Mouse (Mus musculus): ENCODE results near the gene Gtf2ird2. TPM values are rescaled to one million over a fixed set of nuclear protein-coding genes. Genes with fewer than 3 reads are reported as not detected.

Gene Gtf2ird2
- polyA plus RNA-seq, 1 experiment from 2014 or later = 6.9 TPM

DNA sequence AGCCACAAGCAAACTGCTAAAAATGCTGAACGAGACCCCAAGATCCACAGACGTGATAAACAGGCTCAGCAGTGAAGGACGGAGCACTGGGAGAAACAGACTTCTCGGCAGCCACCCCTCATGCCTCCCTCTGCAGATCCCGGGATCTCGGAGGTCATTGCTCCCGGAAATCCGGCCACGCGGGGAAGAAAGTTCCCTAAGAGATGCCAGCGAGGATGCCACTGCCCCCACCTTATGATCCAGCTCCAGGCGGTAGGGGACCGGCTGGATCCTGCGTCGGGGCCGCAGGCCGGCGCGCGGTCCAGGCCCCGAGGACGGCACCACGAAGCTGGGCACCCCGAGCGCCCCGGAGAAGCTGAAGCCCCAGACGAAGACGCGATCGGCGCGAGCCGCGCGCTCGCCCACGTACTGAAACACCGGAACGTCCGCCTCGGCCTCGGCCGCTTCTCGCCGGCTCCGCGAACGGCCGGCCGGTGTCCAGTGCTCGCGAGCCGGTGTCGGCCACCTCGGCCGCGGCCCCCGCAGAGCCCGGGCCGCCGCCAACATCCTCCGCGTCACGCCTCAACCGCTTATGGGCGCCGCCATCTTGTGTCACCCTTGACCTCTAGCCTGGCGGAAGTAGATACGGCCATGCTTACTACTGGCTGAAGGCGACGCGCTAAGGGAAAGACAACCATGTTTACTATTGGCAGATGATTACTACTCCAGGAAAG, 7.5 kb upstream of the Gtf2ird2 start, which contains the start of gene Rcc1l:
Gene Rcc1l, minus strand, starts transcription at position 606 of the 713 bp plus-strand sequence.
- Histone ChIP-seq H3K36me3 (ENCODE audit: control insufficient read depth, insufficient read depth, low read length) (no peaks in the 10 kb centered on the region; the same call in 1 of the 2 replicates), H3K4me2 (ENCODE audit: low read depth) (peak within 1 kb of the TSS; percentile 85), H3K9me3 (ENCODE audit: control insufficient read depth, low read length) (no peaks in the 10 kb centered on the region), H3K4me1 (ENCODE audit: control insufficient read depth, insufficient read depth, low read length) (peaks cover 11% of the 10 kb centered on the region), H3K27ac (ENCODE audit: low read depth, low read length) (0 out of 2 replicates have a peak within 1 kb of the TSS, but pooled peaks have one; percentile 27), H3K27me3 (ENCODE audit: control insufficient read depth, insufficient read depth, low read length) (no peaks in the 10 kb centered on the region), H3K9ac (ENCODE audit: low read length) (peak within 1 kb of the TSS; percentile 76), H3K4me3 (ENCODE audit: low read depth, low read length) (peak within 1 kb of the TSS; percentile 98)
- DNase-seq (ENCODE audit: low spot score) (peak; percentile 86), ATAC-seq (ENCODE audit: insufficient read depth, low FRiP score, low TSS enrichment) (peak; percentile 86)
- WGBS = under 1% methylated on average over 72 of the region's 72 CpGs

DNA sequence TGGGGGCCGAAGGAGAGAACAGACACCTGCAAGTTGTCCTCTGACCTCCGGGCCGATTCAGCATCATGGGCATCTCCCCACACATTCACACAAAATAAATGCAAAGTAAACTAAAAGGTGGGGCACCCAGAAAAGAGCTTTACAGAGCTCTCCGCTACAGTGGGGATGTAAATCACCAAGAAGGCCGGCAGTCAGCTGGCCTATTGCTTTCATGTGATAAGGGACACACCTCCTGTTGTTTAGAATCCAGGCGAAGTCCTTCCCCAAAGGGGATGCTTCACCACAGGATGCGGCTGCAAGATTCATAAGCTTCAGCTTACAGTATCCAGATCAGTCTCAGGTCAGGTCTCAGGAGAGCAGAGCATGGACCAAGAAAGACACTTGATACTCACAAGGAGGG, 5.3 kb upstream of the Gtf2ird2 start:
- H3K9me3 ChIP-seq (ENCODE audit: control insufficient read depth, low read length) = no peaks in the 10 kb centered on the region
- no peak for DNase-seq (ENCODE audit: low spot score)
- 78% methylated on average over 7 of the region's 7 CpGs for WGBS
- no peaks in the 10 kb centered on the region; the same call in 1 of the 2 replicates for H3K36me3 ChIP-seq (ENCODE audit: control insufficient read depth, insufficient read depth, low read length)
- H3K27me3 ChIP-seq (ENCODE audit: control insufficient read depth, insufficient read depth, low read length) = no peaks in the 10 kb centered on the region
- H3K9ac ChIP-seq (ENCODE audit: low read length) = no peak overlapping the region
- no peak overlapping the region for H3K27ac ChIP-seq (ENCODE audit: low read depth, low read length)
- no peak for ATAC-seq (ENCODE audit: insufficient read depth, low FRiP score, low TSS enrichment)
- peaks cover 20% of the 10 kb centered on the region for H3K4me1 ChIP-seq (ENCODE audit: control insufficient read depth, insufficient read depth, low read length)
- H3K4me2 ChIP-seq (ENCODE audit: low read depth) = no peak overlapping the region
- H3K4me3 ChIP-seq (ENCODE audit: low read depth, low read length) = no peak overlapping the region

- Histone ChIP-seq H3K27ac (ENCODE audit: low read depth, low read length) (no peak overlapping the region), H3K9me3 (ENCODE audit: control insufficient read depth, low read length) (no peaks in the 10 kb centered on the region), H3K27me3 (ENCODE audit: control insufficient read depth, insufficient read depth, low read length) (no peaks in the 10 kb centered on the region), H3K4me1 (ENCODE audit: control insufficient read depth, insufficient read depth, low read length) (peaks cover 21% of the 10 kb centered on the region), H3K4me3 (ENCODE audit: low read depth, low read length) (no peak overlapping the region), H3K36me3 (ENCODE audit: control insufficient read depth, insufficient read depth, low read length) (no peaks in the 10 kb centered on the region), H3K4me2 (ENCODE audit: low read depth) (no peak overlapping the region), H3K9ac (ENCODE audit: low read length) (no peak overlapping the region)
- DNase-seq (ENCODE audit: low spot score) (peak; percentile 84), ATAC-seq (ENCODE audit: insufficient read depth, low FRiP score, low TSS enrichment) (no peak)
- WGBS = 28% methylated on average over 7 of the region's 7 CpGs
These were observed 3.9 kb upstream of the Gtf2ird2 start for GRCm38 (mm10) chr5:134179871-134180270.

DNA sequence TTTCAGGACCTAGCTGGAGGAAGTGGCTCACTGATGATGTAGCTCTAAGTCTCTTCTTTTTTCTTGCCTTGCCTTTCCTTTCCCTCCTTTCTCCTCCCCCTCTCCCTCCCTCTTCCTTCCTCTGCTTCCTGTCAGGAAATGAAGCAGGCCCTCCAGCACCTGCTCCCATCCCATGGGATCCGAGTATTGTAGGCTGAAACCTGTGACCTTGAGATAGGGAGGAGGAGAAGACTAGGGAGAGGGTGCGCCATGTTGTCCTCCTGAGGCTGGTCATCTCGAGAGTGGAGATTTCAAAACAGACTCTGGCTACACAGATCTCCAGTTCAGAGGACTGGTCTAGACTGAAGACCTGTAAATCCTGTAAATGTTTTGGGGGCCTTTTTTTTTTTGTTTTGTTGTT, 1.6 kb upstream of the Gtf2ird2 start:
- no peaks in the 10 kb centered on the region for H3K27me3 ChIP-seq (ENCODE audit: control insufficient read depth, insufficient read depth, low read length)
- no peaks in the 10 kb centered on the region for H3K9me3 ChIP-seq (ENCODE audit: control insufficient read depth, low read length)
- H3K36me3 ChIP-seq (ENCODE audit: control insufficient read depth, insufficient read depth, low read length) = no peaks in the 10 kb centered on the region
- 53% methylated on average over 3 of the region's 3 CpGs for WGBS
- no peak overlapping the region for H3K4me2 ChIP-seq (ENCODE audit: low read depth)
- no peak overlapping the region for H3K4me3 ChIP-seq (ENCODE audit: low read depth, low read length)
- H3K27ac ChIP-seq (ENCODE audit: low read depth, low read length) = no peak overlapping the region
- ATAC-seq (ENCODE audit: insufficient read depth, low FRiP score, low TSS enrichment) (no peak), DNase-seq (ENCODE audit: low spot score) (no peak)
- H3K4me1 ChIP-seq (ENCODE audit: control insufficient read depth, insufficient read depth, low read length) = peaks cover 12% of the 10 kb centered on the region
- no peak overlapping the region for H3K9ac ChIP-seq (ENCODE audit: low read length)

- H3K27ac ChIP-seq (ENCODE audit: low read depth, low read length) = no peak overlapping the region
- no peak for DNase-seq (ENCODE audit: low spot score)
These were observed 1.1 kb upstream of the Gtf2ird2 start for GRCm38 (mm10) chr5:134182735-134183134.

DNA sequence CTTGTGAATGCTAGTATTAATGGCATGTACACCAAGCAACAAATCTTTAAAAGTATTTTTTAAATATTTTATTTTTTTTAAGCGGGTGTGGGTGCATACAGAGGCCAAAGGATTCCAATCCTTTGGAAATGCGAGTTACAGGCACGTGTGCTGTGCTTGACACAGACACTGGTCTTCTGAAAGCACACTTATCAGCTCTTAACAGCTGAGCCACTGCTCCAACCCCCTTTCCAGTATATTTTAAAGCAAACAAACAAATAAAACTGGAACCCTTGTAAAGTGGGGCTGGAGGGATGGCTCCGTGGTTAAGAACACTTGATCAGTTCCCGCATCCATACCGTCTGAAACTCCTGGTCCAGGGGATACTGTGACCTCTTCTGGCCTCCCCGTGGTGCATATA, 657 bp upstream of the Gtf2ird2 start:
- DNase-seq (ENCODE audit: low spot score) (no peak), ATAC-seq (ENCODE audit: insufficient read depth, low FRiP score, low TSS enrichment) (no peak)
- no peaks in the 10 kb centered on the region for H3K27me3 ChIP-seq (ENCODE audit: control insufficient read depth, insufficient read depth, low read length)
- H3K4me2 ChIP-seq (ENCODE audit: low read depth) = peak overlapping the region; percentile 69
- H3K4me3 ChIP-seq (ENCODE audit: low read depth, low read length) = peak overlapping the region; percentile 76
- peak overlapping the region; percentile 92 for H3K9ac ChIP-seq (ENCODE audit: low read length)
- H3K9me3 ChIP-seq (ENCODE audit: control insufficient read depth, low read length) = no peaks in the 10 kb centered on the region
- H3K27ac ChIP-seq (ENCODE audit: low read depth, low read length) = no peak overlapping the region
- H3K36me3 ChIP-seq (ENCODE audit: control insufficient read depth, insufficient read depth, low read length) = no peaks in the 10 kb centered on the region
- peaks cover 12% of the 10 kb centered on the region for H3K4me1 ChIP-seq (ENCODE audit: control insufficient read depth, insufficient read depth, low read length)
- WGBS = 53% methylated on average over 7 of the region's 7 CpGs

More at GRCm38 (mm10) chr5:134182735-134183134, 1.1 kb upstream of the Gtf2ird2 start:
- peaks cover 12% of the 10 kb centered on the region for H3K4me1 ChIP-seq (ENCODE audit: control insufficient read depth, insufficient read depth, low read length)
- H3K9me3 ChIP-seq (ENCODE audit: control insufficient read depth, low read length) = no peaks in the 10 kb centered on the region
- no peak overlapping the region for H3K9ac ChIP-seq (ENCODE audit: low read length)
- peak overlapping the region; percentile 69 for H3K4me2 ChIP-seq (ENCODE audit: low read depth)
- peak overlapping the region; percentile 76; the same call in 1 of the 2 replicates for H3K4me3 ChIP-seq (ENCODE audit: low read depth, low read length)
- no peak for ATAC-seq (ENCODE audit: insufficient read depth, low FRiP score, low TSS enrichment)
- no peaks in the 10 kb centered on the region for H3K36me3 ChIP-seq (ENCODE audit: control insufficient read depth, insufficient read depth, low read length)
- no peaks in the 10 kb centered on the region for H3K27me3 ChIP-seq (ENCODE audit: control insufficient read depth, insufficient read depth, low read length)
- WGBS = 61% methylated on average over 4 of the region's 4 CpGs

GRCm38 (mm10) chr5:134186059-134186458, 2.2 kb downstream of the Gtf2ird2 start:
- 87% methylated on average over 3 of the region's 3 CpGs for WGBS
- Histone ChIP-seq H3K36me3 (ENCODE audit: control insufficient read depth, insufficient read depth, low read length) (no peaks in the 10 kb centered on the region), H3K4me2 (ENCODE audit: low read depth) (no peak overlapping the region), H3K4me1 (ENCODE audit: control insufficient read depth, insufficient read depth, low read length) (peaks cover 12% of the 10 kb centered on the region), H3K27me3 (ENCODE audit: control insufficient read depth, insufficient read depth, low read length) (no peaks in the 10 kb centered on the region), H3K9ac (ENCODE audit: low read length) (no peak overlapping the region), H3K4me3 (ENCODE audit: low read depth, low read length) (no peak overlapping the region), H3K9me3 (ENCODE audit: control insufficient read depth, low read length) (no peaks in the 10 kb centered on the region), H3K27ac (ENCODE audit: low read depth, low read length) (no peak overlapping the region)
- DNase-seq (ENCODE audit: low spot score) (no peak), ATAC-seq (ENCODE audit: insufficient read depth, low FRiP score, low TSS enrichment) (no peak)

DNA sequence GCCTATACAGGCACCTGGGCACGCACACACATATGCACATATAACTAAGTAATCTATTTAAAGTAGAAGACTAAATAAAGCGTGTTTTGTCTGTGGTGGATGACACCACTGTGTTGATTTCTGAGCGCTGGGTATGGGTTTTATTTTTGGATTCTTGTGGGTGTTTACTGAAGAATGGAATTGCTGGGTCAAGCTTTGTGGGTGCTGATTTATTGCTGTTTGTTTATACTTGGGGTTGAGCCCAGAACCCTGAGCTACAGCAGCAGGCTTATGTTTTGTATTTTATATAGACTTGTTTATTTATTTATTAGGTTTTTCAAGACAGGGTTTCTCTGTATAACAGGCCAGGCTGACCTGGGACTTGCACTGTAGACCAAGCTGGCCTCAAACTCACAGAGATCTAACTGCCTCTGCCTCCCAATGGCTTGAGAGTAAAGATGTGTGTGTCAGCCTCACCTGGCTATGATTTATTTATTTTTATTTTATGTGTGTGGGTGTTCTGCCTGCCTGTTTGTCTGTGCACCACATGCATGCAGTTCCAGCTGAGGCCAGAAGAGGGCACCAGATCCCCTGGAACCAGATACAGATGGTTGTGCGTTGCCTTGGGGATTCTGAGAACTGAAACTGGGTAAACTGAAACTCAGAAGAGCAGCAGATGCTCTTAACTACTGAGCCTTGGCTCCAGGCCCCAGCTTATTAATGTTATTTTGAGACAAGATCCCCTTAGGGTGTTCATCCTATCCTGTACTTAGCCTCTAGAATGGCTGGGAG, 3.3 kb downstream of the Gtf2ird2 start:
- DNase-seq (ENCODE audit: low spot score) (peak; percentile 56), ATAC-seq (ENCODE audit: insufficient read depth, low FRiP score, low TSS enrichment) (no peak)
- no peaks in the 10 kb centered on the region for H3K36me3 ChIP-seq (ENCODE audit: control insufficient read depth, insufficient read depth, low read length)
- no peak overlapping the region for H3K4me2 ChIP-seq (ENCODE audit: low read depth)
- H3K9ac ChIP-seq (ENCODE audit: low read length) = no peak overlapping the region
- H3K4me1 ChIP-seq (ENCODE audit: control insufficient read depth, insufficient read depth, low read length) = peaks cover 11% of the 10 kb centered on the region
- H3K4me3 ChIP-seq (ENCODE audit: low read depth, low read length) = no peak overlapping the region
- no peaks in the 10 kb centered on the region for H3K9me3 ChIP-seq (ENCODE audit: control insufficient read depth, low read length)
- no peak overlapping the region for H3K27ac ChIP-seq (ENCODE audit: low read depth, low read length)
- H3K27me3 ChIP-seq (ENCODE audit: control insufficient read depth, insufficient read depth, low read length) = no peaks in the 10 kb centered on the region
- WGBS = 76% methylated on average over 4 of the region's 4 CpGs

All from neural tube, embryonic 11.5 days (tissue).